27 mouse cellular contexts compared by ENCODE assay signal in genomic region chr13:114712601-114713000, GRCm38 (mm10).
"Had no signal": no experiment of that assay in that cellular context is flagged by ENCODE, and none has a peak within 500 bp of the region (broad histone marks: within the 10 kb centered on the region; RNA-seq: fewer than 3 reads in every experiment).

No protein-coding gene starts in this region.

- H3K4me3 ChIP-seq: heart, adult 2 months; heart, embryonic 13.5 days; heart, embryonic 15.5 days; hindbrain, embryonic 10.5 days; hindbrain, embryonic 12.5 days; kidney, embryonic 15.5 days; limb, embryonic 13.5 days; limb, embryonic 15.5 days; liver, embryonic 12.5 days had no signal

- H3K4me2 ChIP-seq: heart, embryonic 11.5 days; heart, embryonic 13.5 days; heart, embryonic 15.5 days; hindbrain, embryonic 12.5 days; hindbrain, embryonic 14.5 days; kidney, embryonic 15.5 days; limb, embryonic 13.5 days; limb, embryonic 15.5 days; liver, embryonic 12.5 days had no signal

- H3K27me3 ChIP-seq: heart, embryonic 13.5 days; heart, embryonic 15.5 days; hindbrain, embryonic 12.5 days; kidney, embryonic 15.5 days; limb, embryonic 13.5 days; limb, embryonic 15.5 days; liver, embryonic 12.5 days had no signal

- H3K27ac ChIP-seq: heart, adult 2 months; heart, embryonic 13.5 days; heart, embryonic 15.5 days; hindbrain, embryonic 10.5 days; hindbrain, embryonic 12.5 days; hindbrain, embryonic 14.5 days; kidney, embryonic 15.5 days; kidney, postnatal 0 days; limb, embryonic 13.5 days; limb, embryonic 15.5 days; liver, embryonic 12.5 days; liver, embryonic 14.5 days had no signal

- ATAC-seq: hindbrain, embryonic 16.5 days; intestine, embryonic 16.5 days; liver, embryonic 12.5 days had no signal

- H3K4me1 ChIP-seq: heart, embryonic 13.5 days; heart, embryonic 15.5 days; hindbrain, embryonic 10.5 days; hindbrain, embryonic 12.5 days; kidney, embryonic 15.5 days; limb, embryonic 13.5 days; liver, embryonic 12.5 days had no signal

- DNase-seq: gastrocnemius, postnatal 25 days; heart, adult 2 months; heart, postnatal 14 days; heart, postnatal 4 days; kidney, adult 11 months; kidney, adult 2 months; kidney, adult 9 months; kidney, postnatal 14 days; kidney, postnatal 36 days; layer of hippocampus, adult 9-11 months; layer of hippocampus, postnatal 36 days; left cerebral cortex, postnatal 4 days; lung, adult 18-20 months had no signal

- H3K9me3 ChIP-seq: heart, embryonic 15.5 days; hindbrain, embryonic 10.5 days; hindbrain, embryonic 12.5 days; kidney, embryonic 15.5 days; limb, embryonic 15.5 days; liver, embryonic 12.5 days had no signal

- H3K36me3 ChIP-seq: heart, embryonic 13.5 days; heart, embryonic 15.5 days; hindbrain, embryonic 10.5 days; hindbrain, embryonic 12.5 days; kidney, embryonic 15.5 days; limb, embryonic 13.5 days; limb, embryonic 15.5 days; liver, embryonic 12.5 days had no signal

- H3K9ac ChIP-seq: heart, embryonic 13.5 days; heart, embryonic 15.5 days; hindbrain, embryonic 12.5 days; hindbrain, embryonic 14.5 days; kidney, embryonic 15.5 days; limb, embryonic 13.5 days; limb, embryonic 15.5 days; liver, embryonic 12.5 days; liver, embryonic 14.5 days had no signal
